Mouse (Mus musculus): ENCODE data around the gene Dpp6.
A peak's percentile ranks its signal among the peaks of the same experiment; 100 is the strongest.

The Dpp6 gene

DNA sequence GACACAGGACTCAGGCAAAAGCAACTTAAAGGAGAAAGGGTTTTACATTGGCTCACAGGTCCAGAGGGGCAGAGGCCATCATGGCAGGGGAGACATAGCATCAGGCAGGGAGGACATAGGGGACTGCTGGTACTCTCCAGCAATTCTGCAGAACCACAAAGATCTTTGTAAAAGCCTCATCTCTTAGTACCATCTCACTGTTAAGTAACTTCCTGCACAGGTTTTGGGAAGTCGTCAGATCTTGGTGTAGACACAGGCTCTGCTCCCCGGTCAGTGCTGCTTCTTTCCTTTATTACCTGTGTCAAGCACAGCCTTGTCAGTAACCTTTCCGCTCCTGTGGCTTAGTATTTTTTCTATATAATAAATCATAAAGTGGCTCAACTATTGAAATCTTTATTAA lies 377.2 kb downstream of the Dpp6 start:
- no peak for DNase-seq (ENCODE audit: low spot score in 2 of 2)

DNA sequence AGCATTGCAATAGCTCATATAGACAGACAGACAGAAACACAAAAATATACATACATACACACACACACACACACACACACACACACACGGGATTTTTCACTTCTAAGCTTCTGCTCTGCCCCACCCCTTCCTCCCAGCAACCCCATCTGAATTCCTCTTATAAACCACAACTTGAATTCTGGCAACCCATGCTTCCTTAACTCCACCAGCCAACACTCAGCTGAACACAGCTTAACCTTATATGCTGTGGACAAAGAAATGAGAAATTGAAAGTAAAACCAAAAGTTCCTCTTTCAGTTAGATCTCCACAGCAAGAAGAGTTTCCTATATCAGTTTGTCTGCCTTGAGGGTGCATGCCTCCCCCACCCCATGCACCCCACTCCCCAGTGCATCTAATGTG lies 378.0 kb downstream of the Dpp6 start:
- no peak for DNase-seq (ENCODE audit: low spot score in 2 of 2)

DNA sequence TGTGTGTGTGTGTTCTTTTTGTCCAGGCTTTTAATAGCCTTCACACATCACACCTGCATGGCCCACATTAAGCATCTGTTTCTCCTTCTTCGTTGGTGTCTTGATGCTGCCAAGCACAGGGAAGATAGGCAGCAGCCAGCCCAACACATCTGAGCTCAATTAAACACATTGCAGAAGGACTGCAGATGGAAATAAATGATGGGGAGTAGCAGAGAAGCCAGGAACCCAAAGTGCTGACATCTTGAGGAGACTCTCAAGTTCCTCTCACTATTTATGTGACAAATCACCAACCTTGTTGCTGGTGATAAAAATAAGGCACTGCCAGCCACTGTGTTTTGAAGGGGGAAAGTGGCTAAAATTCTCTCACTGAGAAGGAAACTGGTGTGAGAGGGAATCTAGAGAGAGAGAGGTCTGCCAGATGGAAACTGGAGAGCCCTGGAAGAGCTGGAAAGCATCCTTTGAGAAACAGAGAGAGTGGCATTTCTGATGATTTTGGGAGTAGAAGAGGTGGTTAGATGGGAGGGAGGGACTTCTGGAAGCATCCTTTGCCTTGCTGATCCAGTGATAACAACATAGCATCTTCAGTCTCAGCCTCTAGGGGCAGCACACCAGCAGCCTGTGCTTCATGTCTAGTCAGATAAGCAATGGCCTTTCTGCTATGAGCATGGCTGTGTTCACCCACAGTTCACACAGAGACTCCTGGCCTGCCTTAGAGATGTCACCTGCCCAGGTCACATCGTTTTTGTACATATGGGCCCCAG lies 383.8 kb downstream of the Dpp6 start:
- peak; percentile 38 to 64 for DNase-seq (ENCODE audit: low spot score in 2 of 2)

DNA sequence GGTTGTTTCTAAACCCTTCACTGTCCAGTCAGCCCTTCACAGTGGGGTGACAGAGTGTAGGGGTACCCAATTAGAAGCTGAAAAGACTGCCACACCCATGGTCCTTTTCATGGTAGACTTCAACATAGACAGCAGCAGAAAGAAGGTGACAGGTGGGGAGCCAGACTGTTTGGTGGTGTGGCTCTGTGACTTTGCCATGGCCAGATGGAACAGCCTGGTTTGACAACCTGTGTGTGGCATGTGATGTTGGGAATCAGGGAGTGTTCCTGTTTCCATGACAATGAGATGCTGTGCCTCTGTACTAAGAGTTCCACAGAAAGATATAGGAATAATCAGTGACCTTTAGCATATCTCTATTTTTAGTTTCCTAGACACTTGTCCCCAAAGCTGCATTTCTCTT lies 386.1 kb downstream of the Dpp6 start:
- no peak for DNase-seq (ENCODE audit: low spot score in 2 of 2)

DNA sequence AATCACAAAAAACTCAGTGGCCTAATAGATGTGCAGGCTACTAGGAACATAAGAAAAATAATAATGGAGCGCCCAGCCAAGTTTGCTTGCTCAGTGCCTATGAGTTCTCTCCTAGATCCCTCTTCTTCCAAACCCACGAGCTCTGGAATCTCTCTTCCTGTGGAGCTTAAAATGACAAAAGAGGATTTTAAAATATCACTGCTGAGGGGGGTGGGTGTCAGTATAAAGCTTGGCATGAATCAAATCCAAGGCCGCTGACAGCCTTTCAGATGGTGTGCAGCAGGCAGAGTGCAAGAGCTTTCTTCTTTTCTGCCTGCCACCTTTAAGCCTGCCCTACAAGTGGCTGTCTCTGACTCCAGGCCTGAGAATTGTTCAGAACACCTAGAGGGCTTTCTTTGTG lies 387.7 kb downstream of the Dpp6 start:
- DNase-seq (ENCODE audit: low spot score in 2 of 2), result peak in 1 of 2 experiments; percentile 48

DNA sequence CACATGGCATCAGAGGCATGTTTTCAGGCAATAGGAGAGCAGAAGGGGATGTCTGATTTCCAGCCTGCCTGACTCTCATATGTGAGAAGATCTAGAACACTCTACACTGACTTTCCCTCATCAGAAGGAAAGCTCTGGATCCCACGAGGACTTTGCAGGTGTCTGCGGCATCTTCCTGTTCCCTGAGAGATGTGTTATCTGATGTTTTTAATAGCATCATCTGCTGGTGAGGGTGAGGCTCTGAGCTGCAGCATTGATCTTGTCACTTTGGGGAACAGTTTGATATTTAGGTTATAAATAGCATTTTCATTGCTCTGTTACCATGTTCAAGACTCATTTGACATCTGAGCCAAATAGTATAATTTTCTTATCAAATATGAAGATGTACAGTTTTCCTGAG lies 388.8 kb downstream of the Dpp6 start:
- DNase-seq (ENCODE audit: low spot score in 2 of 2), result no peak

DNA sequence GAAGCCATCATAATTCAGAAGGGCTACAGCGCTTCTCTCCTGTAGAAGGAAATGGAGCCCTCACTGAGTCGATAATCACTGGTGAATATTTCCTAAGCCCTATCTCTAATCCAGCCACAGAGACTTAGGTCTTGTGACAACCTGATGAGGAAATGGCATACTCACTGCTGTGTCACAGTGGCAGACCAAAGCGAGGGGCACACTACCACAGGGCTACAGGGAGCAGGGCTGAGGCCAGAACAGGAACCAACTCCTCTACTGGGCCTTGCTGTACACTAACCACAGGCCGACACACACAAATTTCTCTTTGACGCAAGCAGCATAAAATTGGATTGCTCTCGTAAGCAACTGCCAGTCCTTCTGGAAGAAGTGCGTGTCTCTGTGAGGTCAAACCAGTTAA lies 389.2 kb downstream of the Dpp6 start:
- DNase-seq (ENCODE audit: low spot score in 2 of 2), result no peak

DNA sequence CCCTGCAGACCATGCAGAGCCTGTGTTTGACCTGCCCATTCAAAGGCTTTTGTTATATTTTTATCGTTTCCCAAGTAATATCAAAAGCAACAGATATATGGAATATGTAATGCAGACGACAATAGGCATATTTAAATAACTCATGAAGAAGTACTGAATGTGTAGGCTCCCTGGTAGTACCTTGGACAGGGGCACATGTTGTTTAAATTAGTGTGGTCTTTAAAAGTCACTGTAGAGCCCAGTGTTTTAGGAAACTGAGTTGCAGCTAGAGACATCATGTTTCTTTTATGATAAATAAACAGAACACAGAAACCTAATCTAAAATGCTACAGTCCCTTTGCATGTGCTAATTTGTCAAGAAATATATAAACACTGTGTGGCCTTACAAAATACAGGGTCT lies 403.1 kb downstream of the Dpp6 start:
- no peak for DNase-seq (ENCODE audit: low spot score in 2 of 2)

DNA sequence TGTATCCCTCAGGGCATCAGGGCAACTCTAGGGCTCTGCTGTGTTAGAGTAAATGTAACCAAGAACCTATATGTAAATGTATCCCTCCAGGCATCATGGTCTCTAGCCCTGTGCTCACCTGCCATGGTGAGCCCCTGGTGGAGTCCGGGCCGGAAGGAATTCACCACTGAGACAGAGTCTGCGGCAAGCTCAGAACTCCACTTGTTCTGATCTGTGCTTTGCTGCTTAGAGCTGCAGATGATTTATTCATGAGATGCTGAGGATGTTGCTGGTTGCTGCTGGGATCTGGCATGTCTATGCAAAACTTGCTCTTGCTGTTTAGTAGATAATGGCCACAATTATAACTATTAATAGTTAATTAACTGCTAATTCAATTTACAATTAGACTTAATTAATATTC lies 425.1 kb downstream of the Dpp6 start:
- no peak for DNase-seq (ENCODE audit: low spot score in 2 of 2)

DNA sequence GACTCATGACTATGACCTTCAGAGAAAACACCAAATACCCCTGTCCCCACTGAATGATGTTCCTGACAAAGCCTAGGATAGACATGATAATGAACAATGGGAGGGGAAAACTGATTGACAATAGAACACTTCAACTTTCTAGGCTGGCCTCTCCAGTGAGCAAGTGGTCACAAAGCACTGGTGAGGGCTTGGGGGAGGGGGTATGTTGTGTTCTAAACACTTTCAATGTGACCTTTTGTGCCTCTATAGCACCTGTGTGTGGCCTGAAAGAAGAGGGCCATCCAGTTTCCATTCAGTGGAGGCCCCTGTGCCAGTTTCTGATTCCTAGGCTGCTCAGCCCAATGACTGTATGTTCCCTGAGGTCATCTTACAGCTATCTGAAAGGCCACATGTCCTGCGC lies 426.2 kb downstream of the Dpp6 start:
- no peak for DNase-seq (ENCODE audit: low spot score in 2 of 2)

DNA sequence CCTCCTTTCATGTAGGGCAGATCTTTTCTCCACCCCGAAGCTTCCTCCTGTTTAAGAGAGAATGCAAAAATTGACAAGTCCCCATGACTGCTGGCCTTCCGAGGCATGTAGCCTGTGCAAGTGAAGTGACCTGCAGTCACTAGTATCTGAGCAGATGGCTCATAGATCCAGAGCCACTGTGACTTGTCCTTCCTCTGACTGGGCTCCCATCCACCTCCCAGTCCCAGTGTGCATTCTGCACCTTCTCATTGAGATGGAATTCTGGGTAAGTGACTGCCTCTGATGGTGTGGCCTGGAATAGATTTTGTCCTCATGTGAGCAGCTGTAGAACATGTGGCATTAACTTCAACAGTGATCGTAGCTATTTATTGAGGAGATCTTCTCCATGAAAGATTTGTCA lies 430.8 kb downstream of the Dpp6 start:
- no peak for DNase-seq (ENCODE audit: low spot score in 2 of 2)

DNA sequence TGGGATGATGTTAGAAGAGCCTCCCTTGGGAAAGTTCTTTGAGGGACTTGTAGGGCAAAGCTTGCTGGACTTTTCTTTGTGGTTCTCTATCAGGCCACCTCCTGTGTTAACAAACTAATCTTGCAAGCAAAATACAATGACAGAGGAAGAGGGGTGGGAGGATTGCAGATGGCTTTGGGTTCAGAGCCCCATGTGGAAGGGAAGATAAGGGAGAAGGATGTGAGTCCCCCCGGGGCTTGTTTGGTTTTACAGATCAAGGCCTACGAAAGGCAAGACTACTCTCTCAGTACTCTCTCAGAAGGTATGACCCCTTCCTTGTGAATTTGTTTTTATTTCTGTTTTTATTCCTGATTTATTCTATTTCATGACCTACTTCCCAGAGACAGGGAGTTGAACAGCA lies 431.7 kb downstream of the Dpp6 start:
- DNase-seq (ENCODE audit: low spot score in 2 of 2), result no peak

DNA sequence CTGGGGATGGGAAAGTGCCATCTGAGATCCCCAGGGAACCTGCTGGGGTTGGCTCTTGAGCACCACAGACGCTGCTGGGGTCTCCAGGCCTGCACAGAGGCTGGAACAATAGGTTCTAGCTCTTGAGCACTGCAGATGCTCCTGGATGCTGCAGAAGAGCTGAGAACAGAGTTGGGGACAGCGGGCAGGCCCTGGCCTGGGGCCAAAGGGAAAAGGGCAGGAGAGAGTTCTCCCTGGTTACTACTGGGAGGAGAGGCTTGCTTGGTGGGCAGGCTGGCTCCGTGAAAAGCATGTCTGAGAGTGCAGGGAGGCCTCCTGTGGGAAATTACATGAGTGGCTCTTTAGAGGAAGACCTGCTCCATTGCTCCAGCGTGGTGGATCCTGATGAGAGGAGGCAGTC lies 432.9 kb downstream of the Dpp6 start:
- no peak for DNase-seq (ENCODE audit: low spot score in 2 of 2)

DNA sequence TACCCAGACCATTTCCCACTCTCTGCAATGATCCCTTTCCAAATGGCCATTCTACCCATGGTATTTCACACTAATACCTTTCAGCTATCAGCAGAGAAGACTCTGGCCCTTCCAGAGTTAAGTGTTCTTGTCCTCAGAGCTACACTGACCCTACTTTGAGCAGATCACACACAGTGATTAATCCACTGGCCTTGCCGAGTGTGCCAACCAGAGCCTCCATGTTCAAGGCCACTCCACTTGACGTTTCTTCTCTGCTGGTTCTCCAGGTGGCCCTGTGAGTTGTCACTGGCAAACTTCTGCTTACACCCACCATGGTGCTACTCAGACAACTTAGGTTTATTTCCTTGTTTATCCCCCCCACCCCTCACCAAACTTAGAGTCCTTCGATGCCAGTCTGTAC lies 433.9 kb downstream of the Dpp6 start:
- no peak for DNase-seq (ENCODE audit: low spot score in 2 of 2)

DNA sequence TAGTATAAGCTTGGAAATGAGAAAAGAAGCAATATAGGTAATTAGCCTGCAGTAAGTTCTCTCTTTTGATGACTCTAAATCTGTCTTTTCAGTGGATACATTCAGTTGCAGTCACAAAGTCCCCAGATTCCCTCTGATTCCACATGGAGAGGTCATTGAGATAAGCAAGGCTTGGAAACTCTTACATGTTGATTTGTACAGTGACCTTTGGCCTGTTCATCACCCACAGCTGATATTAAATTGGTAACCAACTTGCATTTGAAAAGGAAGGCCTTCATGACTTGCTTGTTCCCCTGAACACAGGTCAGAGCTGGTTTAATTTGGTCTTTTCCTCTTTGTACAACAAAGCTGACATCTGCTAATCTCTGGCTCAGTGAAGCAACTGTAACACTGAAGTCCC lies 434.4 kb downstream of the Dpp6 start:
- DNase-seq (ENCODE audit: low spot score in 2 of 2), result no peak

DNA sequence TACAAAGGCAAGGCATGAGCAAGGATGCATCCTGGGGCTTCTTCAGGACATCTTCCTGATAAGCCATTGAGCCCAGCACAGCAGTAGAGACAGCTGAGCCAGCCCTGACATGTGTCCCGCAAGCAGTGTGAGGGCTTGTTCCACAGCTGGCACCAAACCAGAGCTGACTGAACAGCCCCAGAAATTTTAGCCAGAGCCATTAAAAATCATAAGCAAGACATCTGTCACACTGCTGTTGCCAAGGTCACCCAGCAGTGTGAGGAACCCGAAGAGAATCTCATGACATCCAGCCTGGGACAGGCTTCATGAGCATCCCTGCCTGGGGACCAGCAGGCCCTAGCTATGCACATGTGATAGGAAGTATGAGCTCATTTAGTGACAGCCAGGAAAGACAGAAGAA lies 438.2 kb downstream of the Dpp6 start:
- no peak for DNase-seq (ENCODE audit: low spot score in 2 of 2)

DNA sequence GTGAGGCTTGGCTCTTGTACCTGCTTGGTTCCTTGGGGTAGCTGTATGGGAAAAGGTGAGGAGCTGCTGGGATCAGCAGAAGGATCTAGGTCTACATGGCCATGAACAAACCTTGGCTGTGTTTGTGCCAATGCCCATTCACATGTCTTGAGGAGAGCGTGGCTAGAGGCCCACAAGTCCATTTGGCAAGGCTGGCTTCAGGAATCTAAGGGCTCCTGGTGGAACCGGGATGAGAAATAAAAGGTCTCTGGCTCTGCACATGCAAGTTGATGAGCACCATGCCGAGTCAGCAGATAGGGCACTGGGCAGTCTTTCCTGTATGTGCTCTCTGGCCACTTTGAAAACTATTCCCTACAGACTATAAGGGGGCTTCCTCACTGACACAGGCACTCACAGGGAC lies 441.6 kb downstream of the Dpp6 start:
- DNase-seq (ENCODE audit: low spot score in 2 of 2), result no peak

DNA sequence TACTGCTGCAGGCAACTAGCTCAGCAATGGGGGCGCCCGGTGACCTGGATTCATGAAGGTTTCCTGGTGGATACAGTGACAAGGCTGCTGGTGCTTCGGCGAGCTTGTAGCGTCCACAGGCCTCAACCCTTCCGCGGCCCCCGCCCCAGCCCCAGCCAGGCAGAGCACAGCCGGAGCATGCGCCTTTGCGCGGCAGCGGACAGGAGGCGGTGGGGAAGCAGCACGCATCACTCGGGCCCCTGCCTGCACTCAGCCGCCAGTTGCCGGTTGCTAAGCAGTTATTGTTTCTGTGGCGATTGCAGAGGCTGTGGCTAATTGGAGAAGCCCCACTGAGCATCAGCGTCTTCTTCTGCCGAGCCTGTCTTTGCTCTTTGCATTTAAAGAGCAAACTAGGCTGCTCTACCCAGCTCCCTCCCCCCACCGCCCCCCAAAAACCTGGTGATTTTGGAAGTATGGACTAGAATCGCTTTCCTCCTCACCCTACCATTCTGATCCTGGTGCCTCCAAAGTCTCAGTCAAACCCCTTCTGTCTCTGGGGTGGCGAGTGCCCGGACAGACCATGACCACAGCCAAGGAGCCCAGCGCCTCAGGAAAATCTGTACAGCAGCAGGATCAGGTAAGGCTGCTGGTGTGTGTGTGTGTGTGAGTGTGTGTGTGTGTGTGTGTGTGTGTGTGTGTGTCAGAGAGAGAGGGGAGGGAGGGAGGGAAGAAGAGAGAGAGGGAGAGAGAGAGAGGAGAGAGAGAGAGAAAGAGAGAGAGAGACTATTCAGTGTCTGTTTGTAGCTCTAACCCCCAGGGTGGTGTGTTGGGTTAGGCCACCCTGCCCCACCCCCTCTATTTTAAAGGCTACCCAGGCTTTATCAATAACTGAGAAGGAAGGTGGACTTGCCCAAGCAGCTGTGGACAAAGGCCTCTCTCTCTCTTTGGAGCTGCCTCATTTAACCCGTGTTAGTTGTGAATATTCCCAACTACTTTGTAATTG lies 445.0 kb downstream of the Dpp6 start:
- peak; percentile 78 to 82 for DNase-seq (ENCODE audit: low spot score in 2 of 2)

DNA sequence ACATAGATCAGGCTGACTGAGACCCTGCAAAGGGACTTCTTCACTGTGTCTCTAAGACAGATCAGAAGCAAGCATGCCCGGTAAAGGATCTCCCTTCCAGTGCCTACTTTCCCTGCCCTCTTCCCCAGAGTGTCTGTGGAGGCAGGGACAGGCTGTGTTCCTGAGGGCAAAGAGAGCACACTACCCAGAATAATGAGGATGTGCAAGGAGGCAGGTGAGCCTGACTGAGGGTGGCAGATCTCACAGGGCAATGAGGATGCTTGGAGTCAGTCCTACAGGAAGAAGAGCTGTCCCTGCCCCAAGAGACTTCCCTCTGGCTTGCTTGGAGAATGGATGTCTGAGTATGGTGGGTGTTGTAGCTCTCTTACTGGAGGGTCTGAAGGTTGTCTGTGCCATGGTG lies 445.7 kb downstream of the Dpp6 start:
- peak; percentile 19 to 33 for DNase-seq (ENCODE audit: low spot score in 2 of 2)

DNA sequence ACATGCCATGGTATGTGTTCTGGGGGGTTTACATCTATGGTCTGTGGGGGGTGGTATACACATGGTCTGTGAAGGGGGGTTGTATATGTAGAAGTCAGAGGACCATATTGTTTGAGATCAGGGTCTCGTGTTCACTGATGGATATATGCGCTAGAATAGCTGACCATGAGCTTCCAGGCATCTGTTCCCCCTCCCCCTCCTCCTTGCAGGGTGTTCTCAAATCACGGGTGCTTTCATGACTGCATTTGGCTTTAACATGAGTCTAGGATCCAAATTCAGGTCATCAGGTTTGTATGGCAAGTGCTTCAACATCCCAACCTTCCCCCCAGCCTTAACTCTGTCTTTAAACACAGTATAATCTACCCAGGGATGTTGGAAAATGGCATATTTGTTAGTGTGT lies 448.3 kb downstream of the Dpp6 start:
- DNase-seq (ENCODE audit: low spot score in 2 of 2), result no peak

DNA sequence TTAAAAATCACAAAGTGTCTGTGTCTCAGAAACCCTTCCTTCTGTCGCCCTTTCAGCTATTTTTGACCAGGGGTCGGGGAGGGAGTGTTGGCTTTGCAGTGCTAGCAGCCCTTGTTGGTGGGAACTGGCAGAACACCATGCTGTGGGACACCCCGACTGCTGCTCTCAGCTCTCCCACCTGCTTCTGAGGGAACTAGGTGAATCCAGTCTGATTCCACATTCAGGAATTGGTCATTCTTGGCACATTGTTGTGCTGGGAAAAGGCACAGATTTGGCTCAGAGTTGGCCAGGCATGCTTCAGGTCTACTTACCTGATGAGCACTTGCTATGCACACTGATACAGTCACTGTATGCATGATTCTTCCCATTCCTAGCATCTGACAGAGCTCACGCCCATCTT lies 454.3 kb downstream of the Dpp6 start:
- DNase-seq (ENCODE audit: low spot score in 2 of 2), result no peak

DNA sequence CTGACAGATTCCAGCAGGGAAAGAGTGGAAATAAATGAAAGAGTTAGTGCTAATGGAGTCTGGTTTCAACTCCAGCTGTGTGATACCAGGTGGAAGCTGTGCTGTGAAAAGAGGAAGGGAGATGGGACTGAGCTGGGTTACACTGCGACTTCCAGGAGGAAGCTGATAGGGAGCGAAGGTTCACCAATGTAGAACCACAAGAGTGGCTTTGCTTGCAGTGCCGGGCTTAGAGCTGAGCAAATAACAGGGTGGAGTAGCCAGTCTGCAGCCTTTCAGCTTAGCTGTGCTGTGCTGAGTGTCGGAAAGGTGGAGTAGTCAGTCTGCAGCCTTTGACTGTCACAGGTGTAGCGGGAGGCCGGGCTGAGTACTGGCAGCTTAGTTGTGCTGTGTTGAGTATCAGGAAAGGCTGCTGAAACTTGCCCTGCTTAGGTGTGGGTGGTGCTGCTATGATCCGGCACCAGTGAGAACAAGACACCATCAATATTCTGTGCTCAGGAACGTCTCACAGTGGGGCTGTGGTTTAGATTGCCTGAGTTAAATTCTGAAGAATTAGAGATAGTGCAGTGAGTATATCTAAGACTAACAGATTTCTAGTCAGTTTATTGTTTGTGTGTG lies 457.9 kb downstream of the Dpp6 start:
- no peak for DNase-seq (ENCODE audit: low spot score in 2 of 2)

DNA sequence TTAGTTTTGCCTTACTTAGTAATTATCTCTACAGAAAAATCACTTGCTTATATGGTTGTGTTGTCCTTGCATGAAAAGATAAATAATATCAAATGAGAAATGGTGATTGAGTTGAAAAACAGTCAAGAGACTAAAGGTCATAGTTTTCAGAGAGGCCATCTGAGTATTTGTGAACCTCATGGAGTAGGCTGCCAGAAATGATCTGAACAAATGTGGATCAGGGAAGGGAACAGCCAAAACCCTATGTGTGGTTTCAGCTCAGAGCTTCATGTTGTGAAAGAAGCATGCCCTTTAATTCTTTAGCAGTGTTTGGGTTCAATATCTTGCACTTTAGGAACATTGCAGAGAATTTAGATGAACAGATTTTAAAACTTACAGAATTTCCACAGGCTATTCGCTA lies 458.9 kb downstream of the Dpp6 start:
- DNase-seq (ENCODE audit: low spot score in 2 of 2), result no peak

Data from frontal cortex, postnatal 36 days (tissue).